Mouse (Mus musculus): ENCODE measurements around the gene Ccsap. TPM values are rescaled to one million over a fixed set of nuclear protein-coding genes. Genes with fewer than 3 reads are reported as not detected.

The Ccsap gene
- total RNA-seq (2023): 4.7 and 6.5 TPM in 2 replicates

GRCm38 (mm10) chr8:123859648-123860259 is at the start of gene Ccsap:
Ccsap (minus strand) TSS chr8:123860209.

GRCm38 (mm10) chr8:123894502-123895097 is 34.6 kb upstream of the Ccsap start, which contains the start of gene Acta1:
Acta1 (minus strand) TSS chr8:123894751.

DNA sequence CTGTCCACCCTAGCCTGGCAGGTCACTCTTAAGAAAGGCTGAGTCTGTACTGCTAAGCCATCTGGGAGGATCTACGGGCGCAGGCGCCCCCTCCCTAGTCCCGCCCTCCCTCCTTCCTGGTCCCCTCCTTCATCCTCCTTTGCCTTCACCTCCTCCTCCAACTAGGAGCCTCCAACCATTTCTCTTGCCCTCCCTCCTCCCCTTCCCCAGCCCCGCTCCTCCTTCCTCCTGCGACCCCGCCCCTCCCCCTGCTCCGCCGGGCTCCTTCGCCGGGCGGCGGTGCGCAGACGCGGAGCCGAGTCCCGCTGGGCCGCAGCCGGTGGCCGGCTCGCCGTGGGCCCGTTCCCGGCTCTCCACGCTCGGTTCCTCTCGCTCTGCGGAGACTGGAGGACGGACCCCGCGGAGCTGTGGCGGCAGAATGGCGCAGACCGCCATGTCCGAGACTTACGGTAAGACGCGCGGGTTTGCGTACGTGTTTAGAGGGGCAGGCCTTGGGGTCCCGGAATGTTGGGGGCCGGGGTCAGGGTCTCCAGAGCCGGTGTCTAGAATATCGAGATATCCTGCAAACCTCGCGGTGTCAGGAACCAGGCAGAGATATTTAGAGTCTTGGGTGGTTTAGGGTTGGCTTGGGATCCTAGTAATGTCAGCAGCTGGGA is 54.2 kb downstream of the Ccsap start, which contains the start of gene Rab4a:
Rab4a (plus strand) TSS at position 268 of the 656 bp plus-strand sequence.

Other genes with a start within 250 kb of the Ccsap start
- gene Rhou, start 206.3 kb downstream of the Ccsap start, total RNA-seq (2023): 43.5 and 45.4 TPM in 2 replicates
- 0.61 TPM in 1 of 2 replicates, not detected in the other for gene Rab4a, start 54.2 kb downstream of the Ccsap start, total RNA-seq (2023)
- 0.36 and 1.7 TPM in 2 replicates for gene Acta1, start 34.5 kb upstream of the Ccsap start, total RNA-seq (2023)
- gene Nup133, start 89.1 kb upstream of the Ccsap start, total RNA-seq (2023): 14.9 and 22.2 TPM in 2 replicates
- 6.5 and 8.5 TPM in 2 replicates for gene Abcb10, start 122.9 kb upstream of the Ccsap start, total RNA-seq (2023)
- gene Taf5l, start 161.2 kb upstream of the Ccsap start, total RNA-seq (2023): 15.4 and 18.0 TPM in 2 replicates
- 4.8 and 7.1 TPM in 2 replicates for gene Urb2, start 161.3 kb upstream of the Ccsap start, total RNA-seq (2023)